Mouse (Mus musculus): ENCODE results near the gene Il12rb1. TPM values are rescaled to one million over a fixed set of nuclear protein-coding genes. Genes with fewer than 3 reads are reported as not detected.

The Il12rb1 gene
- polyA plus RNA-seq (2017; shearing (Covaris generic)): 25.7 TPM

DNA sequence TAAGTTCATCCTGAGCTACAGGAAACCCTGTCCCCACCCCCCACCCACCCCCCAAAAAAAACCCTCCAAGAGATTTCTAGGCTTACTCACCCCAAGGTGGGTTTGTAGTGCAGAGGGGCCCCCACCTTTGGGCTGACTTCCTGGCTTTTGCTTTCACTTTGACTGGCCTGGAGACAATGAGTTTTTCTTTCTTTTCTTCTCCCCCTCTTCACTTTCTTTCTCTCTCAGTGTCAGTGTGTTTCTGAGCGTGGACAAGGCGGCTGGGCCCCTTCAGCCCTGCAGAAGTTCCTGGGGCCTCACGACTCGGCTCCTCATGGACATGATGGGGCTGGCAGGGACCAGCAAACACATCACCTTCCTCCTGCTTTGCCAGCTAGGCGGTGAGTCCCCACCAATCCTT is at the start of gene Il12rb1:
Gene Il12rb1 (plus strand): TSS at position 211 of the 400 bp plus-strand sequence.

DNA sequence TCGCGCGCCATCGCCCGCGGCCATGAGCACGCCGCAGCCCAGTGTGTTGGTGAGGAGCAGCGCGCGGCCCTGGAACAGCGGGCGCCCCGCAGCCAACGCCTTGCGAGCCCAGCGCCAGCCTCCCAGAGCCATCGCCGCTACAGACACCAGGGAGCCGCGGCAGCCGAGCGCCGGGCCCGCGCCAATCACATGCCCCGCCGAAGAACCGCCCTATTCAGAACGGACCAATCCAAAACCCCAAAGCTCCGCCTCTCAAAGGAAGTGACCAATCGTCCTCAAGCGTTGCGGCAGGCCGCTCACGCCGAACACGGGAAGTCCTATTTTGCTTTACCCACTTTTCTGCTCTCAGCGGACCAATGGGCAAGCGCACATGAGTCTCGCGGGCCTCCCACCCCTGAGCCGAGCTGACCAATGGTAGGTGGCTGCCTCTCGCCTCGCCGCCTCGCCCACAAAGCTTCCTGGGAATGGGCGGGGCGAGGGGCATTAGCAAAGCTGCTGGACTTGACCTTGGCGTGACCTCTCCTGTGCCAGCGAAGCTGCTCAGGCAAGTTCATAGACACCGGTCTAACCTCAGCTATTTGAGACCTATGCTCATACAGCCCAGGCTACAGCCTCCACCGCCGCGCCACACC is 47.4 kb upstream of the Il12rb1 start, which contains the start of gene Mpv17l2:
Gene Mpv17l2 (minus strand): TSS at position 172 of the 632 bp plus-strand sequence.

DNA sequence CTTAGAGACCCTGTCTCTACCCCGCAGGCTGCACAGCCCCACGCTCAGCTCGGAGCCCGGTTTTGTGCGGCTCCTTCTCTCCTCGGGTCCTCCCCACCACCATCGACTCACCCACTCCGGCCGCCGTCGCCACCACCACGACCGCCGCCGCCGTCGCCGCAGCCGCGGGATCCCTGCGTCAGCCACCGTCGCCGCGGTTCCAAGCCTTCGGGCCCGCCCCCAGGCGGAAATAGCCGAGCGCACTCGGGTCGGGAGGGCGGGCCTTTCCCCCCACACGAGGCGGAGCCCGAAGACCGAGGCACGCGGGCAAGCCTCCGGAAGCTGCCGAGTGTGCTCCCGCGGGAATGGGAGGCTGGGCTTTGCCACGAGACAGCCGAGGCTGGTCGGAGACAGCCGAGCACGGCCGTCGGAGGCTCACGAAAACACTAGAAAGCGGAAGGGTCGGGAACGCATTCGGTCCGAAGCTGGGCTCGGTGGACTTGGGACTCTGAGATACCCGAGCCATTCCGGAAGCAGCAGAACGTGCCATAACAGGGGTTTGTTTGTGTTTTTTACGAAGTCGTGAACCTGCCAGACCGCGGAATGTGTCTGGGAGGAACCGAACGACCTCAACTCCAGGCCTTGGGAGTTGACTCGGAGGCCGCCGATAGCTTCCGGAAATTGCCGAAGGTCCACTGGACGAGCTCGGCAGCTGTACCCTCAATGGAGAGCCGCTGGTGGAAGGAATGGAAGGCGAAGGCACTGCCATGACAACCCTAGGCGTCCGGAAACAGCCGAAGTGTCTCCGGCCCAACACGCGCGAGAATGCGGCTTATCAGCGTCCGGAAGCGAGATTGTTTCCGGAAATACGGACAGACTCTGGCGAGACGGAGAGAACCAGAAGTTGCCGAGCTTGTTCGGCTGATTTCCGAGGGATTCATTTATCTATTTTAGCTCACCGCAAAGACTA is 31.5 kb upstream of the Il12rb1 start, which contains the start of gene Pik3r2:
Gene Pik3r2 (minus strand): TSS at position 218 of the 949 bp plus-strand sequence.

DNA sequence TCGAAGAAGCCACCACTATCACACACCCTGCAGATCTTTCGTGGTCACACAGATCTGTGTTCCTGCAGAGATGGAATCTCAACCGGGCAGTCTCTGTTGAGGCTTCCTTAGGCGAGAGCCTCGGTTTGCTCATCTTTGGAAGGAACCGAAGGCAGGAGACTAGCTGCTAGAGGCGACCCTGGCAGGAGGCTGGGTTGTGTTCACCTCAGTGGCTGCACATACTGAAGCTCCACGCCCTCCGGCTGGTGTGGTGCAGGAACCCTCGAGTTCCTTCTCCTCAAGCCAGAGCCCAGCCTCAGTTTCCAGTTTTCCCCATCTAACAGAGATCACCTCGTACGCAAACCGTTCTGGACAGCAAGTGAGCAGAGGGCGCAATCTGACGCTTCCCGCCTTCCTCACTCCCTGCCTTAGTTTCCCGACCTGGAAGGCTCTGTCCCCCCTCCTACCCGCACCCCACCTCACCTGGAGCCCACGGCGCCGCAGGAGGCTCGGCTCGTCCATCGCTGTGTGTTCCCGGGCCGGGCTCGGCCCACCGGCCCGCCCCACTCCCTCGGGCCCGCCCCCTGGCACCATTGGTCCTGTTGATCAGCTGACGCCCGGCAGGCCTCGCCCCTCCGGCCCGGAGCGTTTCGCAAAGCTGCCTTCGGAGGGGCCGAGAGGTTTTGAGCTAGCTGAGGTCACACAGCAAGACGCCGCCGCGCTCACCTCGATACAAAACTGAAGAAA is 3.6 kb upstream of the Il12rb1 start, which contains the start of gene Mast3:
Gene Mast3 (minus strand): TSS at position 574 of the 726 bp plus-strand sequence.

DNA sequence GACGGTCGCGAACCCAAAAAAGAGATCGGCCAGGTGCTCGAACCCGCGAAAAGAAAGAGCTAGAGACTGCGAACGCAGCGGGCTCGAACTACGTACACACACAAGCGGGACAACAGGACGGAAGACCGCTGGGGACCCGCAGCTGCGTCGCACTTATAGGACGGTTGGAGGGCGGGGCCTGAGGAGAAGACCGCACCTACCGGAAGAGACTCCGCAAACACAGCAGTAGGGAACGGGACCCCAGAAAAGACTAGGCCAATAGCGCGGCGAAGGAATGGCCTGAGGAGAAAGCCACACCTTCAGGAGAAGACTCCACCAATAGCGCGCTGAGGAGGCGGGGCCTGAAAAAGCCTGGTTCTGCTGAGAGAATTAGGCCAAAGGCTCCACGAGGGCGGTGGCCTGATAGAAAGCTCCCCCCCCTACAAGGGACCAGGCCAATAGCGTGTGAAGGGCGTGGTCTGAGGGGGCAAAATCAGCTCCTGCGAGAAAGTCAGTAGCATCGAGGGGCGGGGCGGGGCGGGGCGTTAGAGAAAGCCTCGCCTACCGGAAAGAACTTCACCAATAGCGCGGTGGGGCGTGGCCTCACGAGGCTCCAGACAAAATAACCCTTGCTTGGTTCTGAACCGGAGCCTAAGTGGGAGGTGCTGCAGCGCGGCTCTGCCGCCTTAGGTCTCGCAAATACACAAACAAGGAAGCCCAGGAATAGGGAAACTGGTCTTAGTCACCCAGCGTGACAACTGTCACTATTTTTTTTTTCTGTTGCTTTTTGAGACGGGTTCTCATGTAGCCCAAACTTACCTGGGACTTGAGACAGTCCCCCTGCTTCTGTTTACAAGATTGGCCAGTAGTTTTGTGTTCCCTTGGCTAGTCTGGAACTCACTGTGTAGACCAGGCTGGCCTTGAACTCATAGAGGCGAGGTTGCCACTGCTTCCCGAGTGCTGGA is 31.4 kb downstream of the Il12rb1 start, which contains the start of gene Arrdc2:
Gene Arrdc2 (minus strand): TSS at position 313 of the 944 bp plus-strand sequence.

DNA sequence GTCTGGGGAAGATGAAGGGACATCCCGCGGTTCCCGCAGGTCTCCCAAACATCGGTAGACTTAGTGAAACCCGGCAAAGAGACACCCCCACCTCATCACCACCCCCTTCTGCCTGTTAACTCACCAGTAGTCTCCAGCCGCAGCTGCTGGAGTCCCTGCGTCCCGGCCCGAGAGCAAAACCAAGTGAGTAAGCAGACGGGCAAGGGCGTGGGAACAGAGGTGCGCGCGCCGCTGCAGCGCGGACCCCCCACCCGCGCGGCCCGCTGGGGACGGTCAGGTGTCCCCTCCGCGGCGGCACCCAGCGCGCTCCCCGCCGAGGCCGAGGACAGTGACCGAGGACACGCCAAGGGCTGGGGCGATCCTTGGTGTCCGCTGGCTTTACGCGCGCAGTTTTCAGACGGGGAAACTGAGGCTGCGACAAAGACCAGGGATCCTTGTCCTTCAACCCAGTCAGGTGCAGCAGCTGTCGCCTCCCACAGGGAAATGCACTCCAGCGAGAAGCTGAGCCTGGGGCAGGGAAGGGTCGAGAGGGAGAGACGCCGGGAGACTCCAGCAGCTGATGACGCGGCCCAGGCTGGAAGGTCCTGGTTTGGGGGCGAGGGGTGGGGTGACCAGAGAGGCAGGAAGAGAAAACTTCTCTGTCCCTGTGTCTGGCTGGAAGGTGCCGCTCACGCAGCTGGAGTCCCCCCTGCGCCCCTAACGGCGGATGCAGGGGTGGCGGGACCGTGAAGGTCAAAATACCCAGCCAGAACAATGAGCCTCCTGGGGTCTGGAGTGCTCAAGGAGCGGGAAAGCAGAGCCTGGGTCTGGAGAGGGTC is 54.8 kb downstream of the Il12rb1 start, which contains the start of gene Kcnn1:
Gene Kcnn1 (minus strand): TSS at position 435 of the 818 bp plus-strand sequence.

Other genes with a start within 250 kb of the Il12rb1 start
- gene Isyna1, start 214.1 kb upstream of the Il12rb1 start, polyA plus RNA-seq (2017; shearing (Covaris generic)): 93.3 TPM
- 148 TPM for gene Ssbp4, start 199.6 kb upstream of the Il12rb1 start, polyA plus RNA-seq (2017; shearing (Covaris generic))
- gene Lrrc25, start 192.3 kb upstream of the Il12rb1 start, polyA plus RNA-seq (2017; shearing (Covaris generic)): not detected
- gene Gdf15, start 176.0 kb upstream of the Il12rb1 start, polyA plus RNA-seq (2017; shearing (Covaris generic)): not detected
- 0.79 TPM for gene Pgpep1, start 148.1 kb upstream of the Il12rb1 start, polyA plus RNA-seq (2017; shearing (Covaris generic))
- 249 TPM for gene Lsm4, start 135.2 kb upstream of the Il12rb1 start, polyA plus RNA-seq (2017; shearing (Covaris generic))
- gene Jund, start 109.5 kb upstream of the Il12rb1 start, polyA plus RNA-seq (2017; shearing (Covaris generic)): 1,865 TPM
- 0.22 TPM for gene Iqcn, start 105.0 kb upstream of the Il12rb1 start, polyA plus RNA-seq (2017; shearing (Covaris generic))
- not detected for gene Gm3336, start 89.9 kb upstream of the Il12rb1 start, polyA plus RNA-seq (2017; shearing (Covaris generic))
- gene Pde4c, start 84.7 kb upstream of the Il12rb1 start, polyA plus RNA-seq (2017; shearing (Covaris generic)): 0.24 TPM
- 1.1 TPM for gene Rab3a, start 53.8 kb upstream of the Il12rb1 start, polyA plus RNA-seq (2017; shearing (Covaris generic))
- 34.0 TPM for gene Mpv17l2, start 47.5 kb upstream of the Il12rb1 start, polyA plus RNA-seq (2017; shearing (Covaris generic))
- 14.5 TPM for gene Pik3r2, start 31.7 kb upstream of the Il12rb1 start, polyA plus RNA-seq (2017; shearing (Covaris generic))
- gene Mast3, start 3.4 kb upstream of the Il12rb1 start, polyA plus RNA-seq (2017; shearing (Covaris generic)): 83.9 TPM
- 22.1 TPM for gene Arrdc2, start 31.3 kb downstream of the Il12rb1 start, polyA plus RNA-seq (2017; shearing (Covaris generic))
- not detected for gene Kcnn1, start 54.8 kb downstream of the Il12rb1 start, polyA plus RNA-seq (2017; shearing (Covaris generic))
- gene Ccdc124, start 65.5 kb downstream of the Il12rb1 start, polyA plus RNA-seq (2017; shearing (Covaris generic)): 77.8 TPM
- gene Slc5a5, start 84.3 kb downstream of the Il12rb1 start, polyA plus RNA-seq (2017; shearing (Covaris generic)): 0.46 TPM
- gene Rpl18a, start 89.0 kb downstream of the Il12rb1 start, polyA plus RNA-seq (2017; shearing (Covaris generic)): 7,063 TPM
- 54.0 TPM for gene Map1s, start 97.5 kb downstream of the Il12rb1 start, polyA plus RNA-seq (2017; shearing (Covaris generic))